Mouse (Mus musculus): ENCODE results near the gene Slc35f5. TPM values are rescaled to one million over a fixed set of nuclear protein-coding genes. Genes with fewer than 3 reads are reported as not detected.

Gene Slc35f5
- polyA plus RNA-seq, 1 experiment from 2014 or later = 20.7 TPM

- Histone ChIP-seq H3K4me1 (no peaks in the 10 kb centered on the region), H3K27ac (no peak overlapping the region), H3K36me3 (no peaks in the 10 kb centered on the region), H3K27me3 (replicated peaks) (no peaks in the 10 kb centered on the region), H3K9ac (no peak overlapping the region), H3K9me3 (replicated peaks) (no peaks in the 10 kb centered on the region), H3K4me3 (no peak overlapping the region), H3K4me2 (no peak overlapping the region)
- ATAC-seq = no peak
- WGBS (ENCODE audit: insufficient replicate concordance) = 69% methylated on average over 7 of the region's 7 CpGs
These were observed 18.1 kb upstream of the Slc35f5 start for GRCm38 (mm10) chr1:125542008-125542999.

GRCm38 (mm10) chr1:125549872-125550271, 10.5 kb upstream of the Slc35f5 start:
- no peak for ATAC-seq

GRCm38 (mm10) chr1:125550359-125550758, 10.0 kb upstream of the Slc35f5 start:
- Histone ChIP-seq H3K36me3 (no peaks in the 10 kb centered on the region), H3K27ac (no peak overlapping the region), H3K9me3 (replicated peaks) (no peaks in the 10 kb centered on the region), H3K4me1 (no peaks in the 10 kb centered on the region), H3K4me2 (no peak overlapping the region), H3K4me3 (no peak overlapping the region), H3K9ac (no peak overlapping the region), H3K27me3 (replicated peaks) (no peaks in the 10 kb centered on the region)
- 48% methylated on average over 1 of the region's 1 CpGs for WGBS (ENCODE audit: insufficient replicate concordance)
- ATAC-seq = no peak

More at GRCm38 (mm10) chr1:125549872-125550271, 10.5 kb upstream of the Slc35f5 start:
- Histone ChIP-seq H3K9ac (no peak overlapping the region), H3K27ac (no peak overlapping the region), H3K4me2 (no peak overlapping the region), H3K9me3 (replicated peaks) (no peaks in the 10 kb centered on the region), H3K4me3 (no peak overlapping the region), H3K27me3 (replicated peaks) (no peaks in the 10 kb centered on the region), H3K36me3 (no peaks in the 10 kb centered on the region), H3K4me1 (no peaks in the 10 kb centered on the region)
- 21% methylated on average over 1 of the region's 1 CpGs for WGBS (ENCODE audit: insufficient replicate concordance)

- no peak overlapping the region for H3K9ac ChIP-seq
- H3K9me3 ChIP-seq (replicated peaks) = no peaks in the 10 kb centered on the region
- no peak overlapping the region for H3K4me2 ChIP-seq
- peak; percentile 73; the same call in 1 of the 2 replicates for ATAC-seq
- H3K27me3 ChIP-seq (replicated peaks) = no peaks in the 10 kb centered on the region
- no peaks in the 10 kb centered on the region for H3K4me1 ChIP-seq
- WGBS (ENCODE audit: insufficient replicate concordance) = 64% methylated on average over 2 of the region's 2 CpGs
- H3K36me3 ChIP-seq = no peaks in the 10 kb centered on the region
- H3K4me3 ChIP-seq = no peak overlapping the region
- H3K27ac ChIP-seq = no peak overlapping the region
These were observed 8.8 kb upstream of the Slc35f5 start for GRCm38 (mm10) chr1:125551564-125551963.

GRCm38 (mm10) chr1:125559261-125559660, 1.1 kb upstream of the Slc35f5 start:
- H3K27ac ChIP-seq = no peak overlapping the region
- H3K4me2 ChIP-seq = peak overlapping the region; percentile 97
- H3K4me3 ChIP-seq = 0 out of 2 replicates have a peak overlapping the region, but pooled peaks have one; percentile 77
- no peaks in the 10 kb centered on the region for H3K9me3 ChIP-seq (replicated peaks)
- WGBS (ENCODE audit: insufficient replicate concordance) = 48% methylated on average over 3 of the region's 3 CpGs
- no peaks in the 10 kb centered on the region for H3K27me3 ChIP-seq (replicated peaks)
- peaks cover 30% of the 10 kb centered on the region for H3K4me1 ChIP-seq
- H3K36me3 ChIP-seq = no peaks in the 10 kb centered on the region
- no peak for ATAC-seq
- H3K9ac ChIP-seq = no peak overlapping the region

- Histone ChIP-seq H3K27me3 (replicated peaks) (no peaks in the 10 kb centered on the region), H3K9me3 (replicated peaks) (no peaks in the 10 kb centered on the region), H3K4me2 (peak overlapping the region; percentile 97), H3K4me1 (peaks cover 30% of the 10 kb centered on the region), H3K27ac (peak overlapping the region; percentile 84), H3K4me3 (peak overlapping the region; percentile 77), H3K36me3 (no peaks in the 10 kb centered on the region), H3K9ac (peak overlapping the region; percentile 79)
- WGBS (ENCODE audit: insufficient replicate concordance) = 23% methylated on average over 2 of the region's 2 CpGs
- no peak for ATAC-seq
These were observed 674 bp upstream of the Slc35f5 start for GRCm38 (mm10) chr1:125559721-125560120.

- Histone ChIP-seq H3K27ac (peak overlapping the region; percentile 84), H3K9ac (peak overlapping the region; percentile 79), H3K9me3 (replicated peaks) (no peaks in the 10 kb centered on the region), H3K27me3 (replicated peaks) (no peaks in the 10 kb centered on the region), H3K4me2 (peak overlapping the region; percentile 97), H3K4me3 (peak overlapping the region; percentile 77), H3K4me1 (peaks cover 30% of the 10 kb centered on the region), H3K36me3 (no peaks in the 10 kb centered on the region)
- no peak for ATAC-seq
- WGBS (ENCODE audit: insufficient replicate concordance) = 3% methylated on average over 27 of the region's 29 CpGs
These were observed 811 bp downstream of the Slc35f5 start for GRCm38 (mm10) chr1:125561206-125561605.

- Histone ChIP-seq H3K9me3 (replicated peaks) (no peaks in the 10 kb centered on the region), H3K27ac (no peak overlapping the region), H3K27me3 (replicated peaks) (no peaks in the 10 kb centered on the region), H3K4me3 (peak overlapping the region; percentile 77; the same call in 1 of the 2 replicates), H3K4me2 (peak overlapping the region; percentile 97), H3K36me3 (no peaks in the 10 kb centered on the region), H3K9ac (no peak overlapping the region), H3K4me1 (peaks cover 30% of the 10 kb centered on the region)
- WGBS (ENCODE audit: insufficient replicate concordance) = 78% methylated on average over 4 of the region's 4 CpGs
- no peak for ATAC-seq
These were observed 1.4 kb downstream of the Slc35f5 start for GRCm38 (mm10) chr1:125561841-125562240.

- H3K4me2 ChIP-seq = no peak overlapping the region
- no peaks in the 10 kb centered on the region for H3K9me3 ChIP-seq (replicated peaks)
- no peak overlapping the region for H3K27ac ChIP-seq
- H3K4me3 ChIP-seq = no peak overlapping the region
- peaks cover 31% of the 10 kb centered on the region for H3K36me3 ChIP-seq
- no peaks in the 10 kb centered on the region for H3K4me1 ChIP-seq
- WGBS (ENCODE audit: insufficient replicate concordance) = 86% methylated on average over 4 of the region's 4 CpGs
- ATAC-seq = no peak
- H3K9ac ChIP-seq = no peak overlapping the region
- no peaks in the 10 kb centered on the region for H3K27me3 ChIP-seq (replicated peaks)
These were observed 7.7 kb downstream of the Slc35f5 start for GRCm38 (mm10) chr1:125568126-125568525.

- no peak for ATAC-seq
- H3K9ac ChIP-seq = no peak overlapping the region
- WGBS (ENCODE audit: insufficient replicate concordance) = 48% methylated on average over 2 of the region's 2 CpGs
- no peak overlapping the region for H3K4me2 ChIP-seq
- H3K27me3 ChIP-seq (replicated peaks) = no peaks in the 10 kb centered on the region
- H3K4me1 ChIP-seq = no peaks in the 10 kb centered on the region
- no peaks in the 10 kb centered on the region for H3K9me3 ChIP-seq (replicated peaks)
- H3K36me3 ChIP-seq = peaks cover 38% of the 10 kb centered on the region
- H3K4me3 ChIP-seq = no peak overlapping the region
- no peak overlapping the region for H3K27ac ChIP-seq
These were observed 13.8 kb downstream of the Slc35f5 start for GRCm38 (mm10) chr1:125574219-125574618.

- Histone ChIP-seq H3K9ac (no peak overlapping the region), H3K36me3 (peaks cover 28% of the 10 kb centered on the region), H3K4me2 (no peak overlapping the region), H3K4me1 (no peaks in the 10 kb centered on the region), H3K4me3 (no peak overlapping the region), H3K27me3 (replicated peaks) (no peaks in the 10 kb centered on the region), H3K9me3 (replicated peaks) (no peaks in the 10 kb centered on the region), H3K27ac (no peak overlapping the region)
- ATAC-seq = no peak
- WGBS (ENCODE audit: insufficient replicate concordance) = 55% methylated on average over 10 of the region's 10 CpGs
These were observed 15.2 kb downstream of the Slc35f5 start for GRCm38 (mm10) chr1:125575458-125576114.

GRCm38 (mm10) chr1:125576965-125577364, 16.6 kb downstream of the Slc35f5 start:
- Histone ChIP-seq H3K36me3 (peaks cover 38% of the 10 kb centered on the region), H3K27ac (no peak overlapping the region; the same call in 1 of the 2 replicates)

More at GRCm38 (mm10) chr1:125576965-125577364, 16.6 kb downstream of the Slc35f5 start:
- H3K4me3 ChIP-seq = no peak overlapping the region
- ATAC-seq = no peak
- H3K9ac ChIP-seq = no peak overlapping the region
- no peaks in the 10 kb centered on the region for H3K4me1 ChIP-seq
- no peaks in the 10 kb centered on the region for H3K27me3 ChIP-seq (replicated peaks)
- H3K4me2 ChIP-seq = no peak overlapping the region
- H3K9me3 ChIP-seq (replicated peaks) = no peaks in the 10 kb centered on the region

Measured in liver, embryonic 12.5 days (tissue).